Mouse (Mus musculus) kidney, embryonic 16.5 days (tissue): ENCODE measurements around the gene Atp1a4. TPM values are rescaled to one million over a fixed set of nuclear protein-coding genes. Genes with fewer than 3 reads are reported as not detected.
A peak's percentile ranks its signal among the peaks of the same experiment; 100 is the strongest.

Experiments used
- ATAC-seq: fragments of 200-750 bp; cut with Nextera tagmentation; 2 replicates; pipeline ENCODE4 v1.8.0; 2017; ENCODE audit warnings: moderate TSS enrichment; ENCODE audit not compliant: low FRiP score, low TSS enrichment
- H3K27ac ChIP-seq: fragments of 300-500 bp; sonication (generic); 2 replicates; pipeline ENCODE4 v1.5.1; 2014; ENCODE audit warnings: low read length
- H3K27me3 ChIP-seq: fragments of 300-500 bp; sonication (generic); 2 replicates; pipeline ENCODE4 v1.6.1; 2014; ENCODE audit warnings: low read length, control low read depth, mixed read lengths; ENCODE audit not compliant: insufficient read depth
- H3K36me3 ChIP-seq: fragments of 300-500 bp; sonication (generic); 2 replicates; pipeline ENCODE4 v1.6.1; 2014; ENCODE audit warnings: low read length, control low read depth, mixed read lengths; ENCODE audit not compliant: insufficient read depth
- H3K4me1 ChIP-seq: fragments of 300-500 bp; sonication (generic); 2 replicates; pipeline ENCODE4 v1.6.1; 2014; ENCODE audit warnings: low read length, control low read depth, mixed read lengths; ENCODE audit not compliant: insufficient read depth
- H3K4me2 ChIP-seq: fragments of 300-500 bp; sonication (generic); replicated peaks from 2 replicates; pipeline ENCODE4 v1.6.1; 2014; ENCODE audit warnings: low read depth, low read length
- H3K4me3 ChIP-seq: fragments of 300-500 bp; sonication (generic); 2 replicates; pipeline ENCODE4 v1.5.1; 2014; ENCODE audit warnings: mild to moderate bottlenecking, low read length
- H3K9ac ChIP-seq: fragments of 300-500 bp; sonication (generic); replicated peaks from 2 replicates; pipeline ENCODE4 v1.6.1; 2014; ENCODE audit warnings: low read length
- H3K9me3 ChIP-seq: fragments of 300-500 bp; sonication (generic); 2 replicates; pipeline ENCODE4 v1.6.1; 2016; ENCODE audit warnings: low read length, control low read depth
- WGBS: fragments of 180-500 bp; shearing (Covaris S2); extraction: QIAGEN DNeasy Blood & Tissue Kit; methylation state at CpG from one replicate; pipeline ENCODE4 v1.1.7; 2014; 5-methylcytosine and 5-hydroxymethylcytosine counted together
- polyA plus RNA-seq: library from polyadenylated mRNA; unstranded; fragments of >200 nt; fragmentation: Nextera tagmentation; extraction: Ambion mirVana; gene quantifications from 2 replicates; pipeline ENCODE4 v1.2.1, GENCODE M21; 2015

The Atp1a4 gene
- polyA plus RNA-seq, 1 experiment from 2014 or later: not detected

DNA sequence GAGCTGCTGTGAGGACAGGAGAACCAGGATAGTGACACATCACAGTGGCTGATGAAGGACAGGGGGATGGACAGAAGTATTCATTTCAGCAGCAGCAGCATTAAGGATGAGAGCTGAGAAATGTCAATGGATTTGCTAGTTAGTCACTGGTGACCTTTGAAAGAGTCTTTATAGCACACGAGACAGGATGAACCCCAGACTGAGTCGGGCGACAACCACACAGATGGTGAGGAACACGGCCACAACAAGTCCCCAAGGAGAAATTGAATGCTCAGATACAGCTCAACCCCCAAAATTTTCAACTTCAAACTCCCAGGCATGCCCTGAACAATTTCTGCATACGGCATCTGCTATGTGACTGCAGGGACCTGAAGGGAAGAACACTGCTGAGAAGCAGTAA lies 28.5 kb upstream of the Atp1a4 start:
- Histone ChIP-seq H3K27me3 (no peaks in the 10 kb centered on the region), H3K4me2 (no peak overlapping the region), H3K9ac (no peak overlapping the region), H3K9me3 (no peaks in the 10 kb centered on the region), H3K4me3 (no peak overlapping the region), H3K27ac (no peak overlapping the region), H3K36me3 (no peaks in the 10 kb centered on the region), H3K4me1 (no peaks in the 10 kb centered on the region)
- 83% methylated on average over 5 of the region's 5 CpGs for WGBS
- ATAC-seq: no peak

DNA sequence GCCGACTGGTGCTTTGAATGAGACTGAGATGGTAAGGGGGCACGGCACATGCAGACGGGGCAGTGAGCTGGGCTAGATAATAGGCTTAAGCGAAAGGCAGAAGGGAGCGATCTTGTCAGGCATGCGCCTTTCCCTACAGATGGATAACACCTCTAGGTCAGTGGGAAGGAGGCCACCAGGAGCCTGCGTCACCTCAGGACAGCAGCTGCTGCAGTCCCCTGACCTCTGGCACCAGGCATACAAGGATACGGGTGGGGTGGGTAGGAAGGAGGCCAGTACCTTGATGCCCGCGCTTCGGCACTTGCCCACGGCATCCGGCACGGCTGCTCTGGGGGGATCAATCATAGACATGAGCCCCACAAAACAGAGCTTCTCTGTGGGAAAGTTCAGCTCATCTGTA lies 26.0 kb upstream of the Atp1a4 start:
- Histone ChIP-seq H3K4me1 (no peaks in the 10 kb centered on the region), H3K9me3 (no peaks in the 10 kb centered on the region), H3K27ac (no peak overlapping the region), H3K4me3 (no peak overlapping the region), H3K4me2 (no peak overlapping the region), H3K36me3 (no peaks in the 10 kb centered on the region), H3K27me3 (no peaks in the 10 kb centered on the region), H3K9ac (no peak overlapping the region)
- 89% methylated on average over 14 of the region's 14 CpGs for WGBS
- no peak for ATAC-seq

DNA sequence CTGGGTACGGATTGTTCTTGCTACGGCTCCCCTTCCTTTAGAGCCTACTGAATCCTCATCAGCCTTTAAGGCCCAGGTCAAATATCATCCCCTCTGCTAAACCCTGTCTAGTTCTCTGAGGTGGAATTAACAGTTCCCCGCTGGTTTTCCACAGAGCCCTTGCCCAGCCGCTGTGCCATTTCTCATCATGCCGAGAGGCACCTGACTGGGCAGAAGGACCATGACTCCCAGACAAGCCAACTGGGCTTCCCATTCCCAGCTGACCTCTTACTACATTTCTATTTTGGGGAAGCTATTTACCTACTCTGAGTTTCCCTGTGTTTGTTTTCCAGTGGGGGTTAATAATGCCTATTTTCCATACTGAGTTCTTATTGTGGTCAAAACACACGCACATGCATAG lies 24.9 kb upstream of the Atp1a4 start:
- no peak overlapping the region for H3K27ac ChIP-seq
- H3K4me1 ChIP-seq: no peaks in the 10 kb centered on the region
- no peak overlapping the region for H3K4me3 ChIP-seq
- ATAC-seq: no peak
- no peaks in the 10 kb centered on the region for H3K9me3 ChIP-seq
- H3K4me2 ChIP-seq: no peak overlapping the region
- no peaks in the 10 kb centered on the region for H3K36me3 ChIP-seq
- H3K27me3 ChIP-seq: no peaks in the 10 kb centered on the region
- WGBS: 90% methylated on average over 6 of the region's 6 CpGs
- H3K9ac ChIP-seq: no peak overlapping the region

DNA sequence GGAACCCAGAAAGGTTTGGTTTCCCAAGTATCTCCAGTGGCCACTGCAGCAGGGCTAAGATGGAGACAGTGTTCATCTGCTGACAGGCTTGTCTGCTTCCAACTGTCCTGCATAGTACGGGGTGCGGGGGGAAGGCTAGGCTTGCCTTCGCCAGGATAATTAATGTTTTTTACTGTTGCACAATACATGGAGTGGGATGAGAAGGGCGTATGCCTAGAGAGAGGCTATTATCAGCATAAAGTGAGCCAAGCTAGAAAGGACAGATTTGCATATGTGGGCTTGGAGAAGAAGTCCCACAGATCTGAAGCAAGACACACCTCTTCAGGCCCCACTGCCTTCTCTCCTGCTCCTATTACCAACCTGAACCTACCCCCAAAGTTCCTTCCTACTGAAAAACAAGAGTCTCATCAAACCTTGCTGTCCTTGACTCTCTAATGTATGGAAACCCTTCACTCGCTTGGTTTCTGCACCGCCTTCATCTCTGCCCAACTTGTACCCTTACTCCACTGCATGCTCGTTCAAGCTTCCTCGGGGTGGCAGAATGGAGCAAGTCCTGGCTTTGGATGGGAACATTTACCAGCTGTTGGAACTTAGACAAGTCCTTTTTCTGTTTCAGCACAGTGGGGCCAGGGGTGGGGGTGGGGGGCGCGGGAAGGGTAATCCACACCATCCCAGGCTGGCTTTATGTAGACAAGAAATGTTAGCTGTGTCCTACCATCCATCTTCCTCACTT lies 23.5 kb upstream of the Atp1a4 start:
- H3K27me3 ChIP-seq: no peaks in the 10 kb centered on the region
- H3K4me3 ChIP-seq: no peak overlapping the region
- no peaks in the 10 kb centered on the region for H3K9me3 ChIP-seq
- no peaks in the 10 kb centered on the region for H3K4me1 ChIP-seq
- ATAC-seq: 0 out of 2 replicates have a peak, but pooled peaks have one; percentile 28
- H3K36me3 ChIP-seq: no peaks in the 10 kb centered on the region
- 62% methylated on average over 10 of the region's 10 CpGs for WGBS
- no peak overlapping the region for H3K9ac ChIP-seq
- no peak overlapping the region for H3K27ac ChIP-seq
- no peak overlapping the region for H3K4me2 ChIP-seq

DNA sequence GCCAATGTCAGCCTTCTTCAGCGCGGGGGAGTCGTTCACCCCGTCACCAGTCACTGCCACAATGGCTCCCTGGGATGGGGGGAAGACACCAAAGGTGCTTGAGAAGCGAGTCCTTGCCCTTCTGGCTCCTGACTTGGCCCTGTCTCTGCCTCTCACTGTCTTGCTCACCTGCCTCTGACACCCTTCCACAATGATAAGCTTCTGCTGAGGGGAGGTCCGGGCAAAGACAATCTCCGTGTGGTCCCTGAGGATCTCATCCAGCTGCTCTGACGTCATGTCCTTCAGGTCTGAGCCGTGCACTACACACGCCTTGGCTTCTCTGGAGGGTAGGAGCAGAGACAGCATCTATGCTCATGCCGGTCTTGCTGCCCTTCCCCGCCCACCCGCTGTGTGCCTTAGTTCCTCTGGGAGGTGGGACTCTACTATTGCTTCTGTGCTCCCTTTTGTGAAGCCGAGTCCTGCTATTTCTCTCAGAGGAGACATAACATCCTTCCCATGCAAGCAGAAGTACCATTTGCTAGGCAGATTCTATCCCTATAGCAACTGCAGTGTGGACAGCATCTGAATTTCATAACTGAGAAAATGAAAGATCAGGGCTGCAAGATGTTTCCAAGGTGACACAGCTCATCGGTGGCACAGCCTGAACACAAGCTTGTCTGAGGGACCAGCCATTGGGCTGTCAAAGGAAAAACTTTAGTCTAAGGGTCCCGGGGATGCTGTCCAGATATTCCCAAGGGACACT lies 21.7 kb upstream of the Atp1a4 start:
- 78% methylated on average over 16 of the region's 16 CpGs for WGBS
- H3K27me3 ChIP-seq: no peaks in the 10 kb centered on the region
- no peaks in the 10 kb centered on the region for H3K4me1 ChIP-seq

DNA sequence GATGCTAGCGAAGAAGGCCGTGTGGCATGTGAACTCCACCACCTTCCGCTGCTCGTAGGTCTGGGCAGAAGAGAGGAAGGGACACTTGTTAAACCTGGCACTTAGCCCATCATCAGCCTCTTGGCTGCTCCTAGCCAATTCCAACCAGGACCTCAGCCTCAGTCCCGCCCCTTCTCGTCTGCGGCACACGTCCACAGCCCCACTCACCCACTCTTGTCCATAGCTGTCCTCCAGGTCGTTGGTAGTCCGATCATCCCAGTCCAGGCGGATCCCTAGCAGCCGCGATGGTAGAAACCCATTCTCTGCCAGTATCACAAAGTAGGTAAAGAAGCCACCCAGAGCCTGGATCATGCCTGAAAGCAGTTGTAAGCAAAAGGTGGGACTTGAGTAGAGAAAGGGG lies 20.1 kb upstream of the Atp1a4 start:
- Histone ChIP-seq H3K4me2 (no peak overlapping the region), H3K27ac (no peak overlapping the region), H3K4me1 (peaks cover 2% of the 10 kb centered on the region; the same call in 1 of the 2 replicates), H3K27me3 (no peaks in the 10 kb centered on the region), H3K36me3 (no peaks in the 10 kb centered on the region), H3K9me3 (no peaks in the 10 kb centered on the region), H3K4me3 (no peak overlapping the region), H3K9ac (no peak overlapping the region)
- ATAC-seq: no peak
- 91% methylated on average over 13 of the region's 13 CpGs for WGBS

More for the DNA sequence above, 21.7 kb upstream of the Atp1a4 start:
- H3K9ac ChIP-seq: no peak overlapping the region
- H3K9me3 ChIP-seq: no peaks in the 10 kb centered on the region
- ATAC-seq: no peak
- no peak overlapping the region for H3K4me3 ChIP-seq
- H3K27ac ChIP-seq: no peak overlapping the region
- H3K4me2 ChIP-seq: no peak overlapping the region
- no peaks in the 10 kb centered on the region for H3K36me3 ChIP-seq

DNA sequence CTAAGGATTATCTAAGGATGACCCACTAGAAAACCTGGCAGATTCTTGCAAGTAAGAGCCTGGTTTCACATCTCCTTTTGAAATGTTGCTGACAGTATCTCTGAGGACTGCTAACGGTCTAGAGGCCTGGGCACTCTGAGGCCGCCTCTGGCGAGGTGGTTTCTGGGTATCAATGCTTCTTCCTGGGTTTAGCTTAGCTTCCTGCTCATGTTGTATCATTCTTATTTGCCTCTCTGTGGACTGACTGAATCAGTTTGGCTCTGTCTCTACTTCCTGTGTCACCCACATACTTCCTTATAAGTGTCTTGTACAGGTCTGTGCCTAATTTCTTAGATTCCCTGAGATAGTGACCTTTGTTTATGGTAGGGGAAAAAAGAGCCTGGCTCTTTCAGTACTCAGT lies 19.0 kb upstream of the Atp1a4 start:
- Histone ChIP-seq H3K4me3 (no peak overlapping the region), H3K9ac (no peak overlapping the region), H3K36me3 (no peaks in the 10 kb centered on the region), H3K4me1 (peaks cover 2% of the 10 kb centered on the region; the same call in 1 of the 2 replicates), H3K4me2 (no peak overlapping the region), H3K9me3 (no peaks in the 10 kb centered on the region), H3K27me3 (no peaks in the 10 kb centered on the region), H3K27ac (no peak overlapping the region)
- WGBS: 76% methylated on average over 3 of the region's 3 CpGs
- ATAC-seq: no peak

DNA sequence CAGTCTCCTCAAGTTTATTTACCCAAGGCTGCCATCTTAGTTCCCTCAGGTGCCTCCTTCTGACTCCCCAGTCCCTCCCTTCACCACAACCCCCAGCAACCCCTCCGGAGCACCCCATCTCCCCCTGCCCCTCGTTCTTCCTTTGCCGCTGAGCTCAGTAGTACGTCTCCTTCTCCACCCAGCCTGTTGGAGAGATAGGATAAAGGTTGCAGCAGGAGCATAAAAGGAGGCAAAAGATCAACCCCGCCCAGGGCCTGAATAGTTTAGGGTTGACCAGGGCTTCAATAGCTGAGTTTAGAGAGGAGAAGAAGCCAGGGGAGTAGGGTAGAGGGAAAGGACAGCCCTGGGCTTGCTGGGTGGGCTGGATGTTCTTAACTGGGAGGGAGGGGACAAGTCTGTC lies 16.3 kb upstream of the Atp1a4 start:
- Histone ChIP-seq H3K27ac (no peak overlapping the region), H3K36me3 (no peaks in the 10 kb centered on the region), H3K4me3 (no peak overlapping the region), H3K4me2 (no peak overlapping the region), H3K4me1 (peaks cover 2% of the 10 kb centered on the region; the same call in 1 of the 2 replicates), H3K27me3 (no peaks in the 10 kb centered on the region), H3K9me3 (no peaks in the 10 kb centered on the region), H3K9ac (no peak overlapping the region)
- WGBS: 79% methylated on average over 5 of the region's 5 CpGs
- ATAC-seq: no peak

DNA sequence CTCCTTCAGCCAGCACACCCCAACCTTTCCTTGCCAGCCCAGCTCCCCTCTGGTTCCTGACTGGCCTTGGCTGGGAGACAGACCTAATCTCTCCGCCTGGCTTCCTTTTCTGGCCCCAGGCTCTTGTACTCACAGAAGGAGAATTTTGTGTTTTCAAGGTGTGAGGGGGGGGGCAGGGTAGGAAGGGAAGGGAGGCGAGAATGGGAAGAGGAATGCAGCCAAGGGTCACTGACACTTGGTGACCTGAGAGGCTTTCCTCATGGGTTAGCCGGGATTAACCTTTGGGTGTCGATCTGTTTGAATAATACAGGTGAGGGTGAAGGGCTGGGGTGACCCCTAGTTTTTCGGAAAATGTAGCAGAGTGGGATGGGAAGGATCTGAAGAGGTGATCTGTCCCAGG lies 15.9 kb upstream of the Atp1a4 start:
- Histone ChIP-seq H3K9ac (no peak overlapping the region), H3K36me3 (no peaks in the 10 kb centered on the region), H3K9me3 (no peaks in the 10 kb centered on the region), H3K27me3 (no peaks in the 10 kb centered on the region), H3K4me3 (no peak overlapping the region), H3K27ac (no peak overlapping the region), H3K4me2 (no peak overlapping the region), H3K4me1 (peaks cover 2% of the 10 kb centered on the region; the same call in 1 of the 2 replicates)
- no peak for ATAC-seq
- 50% methylated on average over 5 of the region's 5 CpGs for WGBS

DNA sequence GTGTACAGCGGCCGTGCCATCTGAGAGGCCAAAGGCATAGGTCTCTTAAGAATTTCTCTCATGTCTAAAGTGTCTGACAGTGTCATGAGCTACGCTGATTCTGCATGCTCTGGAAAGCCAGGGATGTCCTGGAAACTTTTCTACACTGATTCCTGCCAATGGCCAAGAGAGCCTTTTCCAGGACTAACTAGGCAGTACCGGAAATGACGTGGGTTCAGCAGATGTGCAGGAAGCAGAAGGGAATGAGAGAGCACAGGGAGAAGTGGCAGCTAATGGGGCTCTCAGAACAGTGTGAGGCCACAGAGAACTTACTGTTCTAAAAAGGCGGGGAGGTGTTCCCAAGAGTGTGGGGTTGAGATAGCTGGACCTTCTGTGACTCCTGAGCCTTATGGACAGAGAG lies 15.2 kb upstream of the Atp1a4 start:
- ATAC-seq: no peak
- H3K4me3 ChIP-seq: no peak overlapping the region
- no peak overlapping the region for H3K4me2 ChIP-seq
- no peak overlapping the region for H3K9ac ChIP-seq
- no peak overlapping the region for H3K27ac ChIP-seq
- no peaks in the 10 kb centered on the region for H3K27me3 ChIP-seq
- H3K36me3 ChIP-seq: no peaks in the 10 kb centered on the region
- H3K4me1 ChIP-seq: peaks cover 2% of the 10 kb centered on the region; the same call in 1 of the 2 replicates
- WGBS: 83% methylated on average over 6 of the region's 6 CpGs
- H3K9me3 ChIP-seq: no peaks in the 10 kb centered on the region
